Mouse (Mus musculus): Measurements from ENCODE around the gene Gm10337. TPM values are rescaled to one million over a fixed set of nuclear protein-coding genes. Genes with fewer than 3 reads are reported as not detected.

Gm10337 gene
- total and polyA plus RNA-seq, 3 experiments: not detected

DNA sequence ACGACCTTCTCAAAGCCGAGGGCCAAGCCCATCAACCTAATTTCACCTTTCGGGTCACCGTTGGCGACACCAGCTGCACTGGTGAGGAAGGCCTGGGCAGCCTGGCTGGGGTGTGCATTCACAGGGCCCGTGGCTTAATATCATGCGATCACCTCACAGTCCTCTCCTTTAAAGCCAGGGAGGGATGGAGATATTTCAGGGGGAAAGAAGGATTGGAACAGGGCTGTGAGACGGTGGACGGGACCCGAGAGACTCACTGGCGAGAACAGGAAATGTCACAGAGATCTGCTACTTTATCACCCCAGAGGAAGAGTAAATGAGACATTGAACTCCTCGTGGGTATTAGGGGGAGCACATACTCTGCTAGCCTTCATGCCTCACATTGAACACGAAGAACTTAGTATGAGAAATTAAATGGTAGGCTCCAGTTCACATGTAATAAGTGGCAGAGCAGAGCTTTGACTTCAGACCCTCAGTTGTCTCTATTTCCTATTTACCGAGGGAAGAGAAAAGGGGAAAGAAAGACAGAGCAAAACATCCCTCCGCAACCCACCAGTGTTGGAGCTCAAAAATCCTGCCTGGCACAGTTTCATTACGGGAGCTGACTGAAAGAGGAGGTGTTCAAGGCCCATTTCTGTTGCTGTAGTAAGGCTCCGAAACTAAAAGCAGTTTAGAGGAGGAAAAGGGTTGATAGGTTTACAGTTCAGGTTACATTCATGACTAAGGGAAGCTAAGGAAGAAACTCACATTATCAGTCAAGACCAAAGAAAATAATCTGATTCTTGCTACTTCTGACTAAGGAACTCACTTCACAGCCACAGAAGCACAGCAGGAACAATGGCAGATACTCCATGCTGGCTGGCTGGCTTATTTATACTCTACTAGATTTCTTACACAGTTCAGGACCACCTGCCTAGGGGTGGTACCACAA is 16.0 kb downstream of the Gm10337 start:
- Histone ChIP-seq H3K36me3 (replicated peaks in 1 of 2; ENCODE audit: control insufficient read depth in 1 of 2, insufficient read depth in 1 of 2, low read length in 1 of 2) (peaks cover 34 to 39% of the 10 kb centered on the region in 2 experiments), H3K4me3 (replicated peaks in 1 of 3; ENCODE audit: low read depth in 2 of 3, low read length in 2 of 3, poor library complexity in 1 of 3) (peak overlapping the region; percentile 61 to 98 (median 90)), H3K9ac (ENCODE audit: insufficient read depth, low read depth) (peak overlapping the region; percentile 96), H3K4me1 (ENCODE audit: control insufficient read depth in 1 of 2, insufficient read depth in 2 of 2) (peaks cover 3 to 34% of the 10 kb centered on the region in 2 experiments; a peak in 3 of 4 replicates), H3K27me3 (replicated peaks) (peaks cover 3% of the 10 kb centered on the region), H3K4me2 (ENCODE audit: insufficient read depth, low read depth, poor library complexity, severe bottlenecking) (peak overlapping the region; percentile 87), H3K27ac (ENCODE audit: insufficient read depth, low read depth) (0 out of 2 replicates have a peak overlapping the region, but pooled peaks have one; percentile 94), H3K9me3 (replicated peaks; ENCODE audit: low read length) (no peaks in the 10 kb centered on the region), H3K79me2 (replicated peaks; ENCODE audit: control insufficient read depth, extremely low read depth, insufficient read depth, poor library complexity, severe bottlenecking) (peaks cover 6% of the 10 kb centered on the region)
- DNase-seq (ENCODE audit: extremely low read depth): no peak
- TF ChIP-seq RAD21 (IDR thresholded peaks at IDR 0.05; ENCODE audit: low read depth, low read length): no peak
- no peak for TF ChIP-seq MAZ (IDR thresholded peaks at IDR 0.05; ENCODE audit: low read depth, low read length)
- no peak for TF ChIP-seq RCOR1 (conservative IDR thresholded peaks at IDR 0.05; ENCODE audit: low read depth, low read length)
- no peak for TF ChIP-seq MAX (IDR thresholded peaks at IDR 0.05; ENCODE audit: low read length)
- no peak for TF ChIP-seq EP300 (IDR thresholded peaks at IDR 0.05; ENCODE audit: low read length)
- in situ Hi-C loops (cut with MboI; ENCODE audit: low pct_ligation_motif_present, low pct_unique_long_range_greater_than_20kb, low sequenced_read_pairs): loop anchor here (5.0 kb wide), 1 partner anchor 52 kb away; no protein-coding TSS in a partner anchor
- dilution Hi-C loops (cut with MboI; ENCODE audit: extremely low pct_ligation_motif_present, extremely low pct_unique_long_range_greater_than_20kb, low sequenced_read_pairs): no loop called here

DNA sequence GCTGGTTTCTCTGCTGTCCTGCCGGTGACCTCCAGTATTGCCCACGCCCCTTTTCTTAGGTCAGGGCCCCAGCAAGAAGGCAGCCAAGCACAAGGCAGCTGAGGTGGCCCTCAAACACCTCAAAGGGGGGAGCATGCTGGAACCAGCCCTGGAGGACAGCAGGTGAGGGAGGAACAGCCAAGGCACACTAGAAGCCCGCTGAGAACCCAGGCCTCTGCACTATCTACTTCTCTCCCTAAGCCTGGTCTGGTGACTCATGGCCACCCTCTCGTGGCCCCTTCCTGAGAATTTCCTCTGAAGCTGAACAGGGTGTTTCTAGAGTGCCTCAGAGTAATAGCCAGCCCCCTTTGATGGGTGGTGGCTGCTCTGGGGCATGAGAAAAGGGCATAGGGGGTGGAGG is 16.9 kb downstream of the Gm10337 start:
- Histone ChIP-seq H3K27me3 (replicated peaks) (peaks cover 3% of the 10 kb centered on the region), H3K4me3 (replicated peaks in 1 of 3; ENCODE audit: low read depth in 2 of 3, low read length in 2 of 3, poor library complexity in 1 of 3) (no peak overlapping the region), H3K27ac (ENCODE audit: insufficient read depth, low read depth) (no peak overlapping the region), H3K4me2 (ENCODE audit: insufficient read depth, low read depth, poor library complexity, severe bottlenecking) (no peak overlapping the region), H3K9ac (ENCODE audit: insufficient read depth, low read depth) (no peak overlapping the region), H3K9me3 (replicated peaks; ENCODE audit: low read length) (no peaks in the 10 kb centered on the region), H3K79me2 (replicated peaks; ENCODE audit: control insufficient read depth, extremely low read depth, insufficient read depth, poor library complexity, severe bottlenecking) (peaks cover 6% of the 10 kb centered on the region), H3K36me3 (replicated peaks in 1 of 2; ENCODE audit: control insufficient read depth in 1 of 2, insufficient read depth in 1 of 2, low read length in 1 of 2) (peaks cover 34 to 48% of the 10 kb centered on the region in 2 experiments), H3K4me1 (ENCODE audit: control insufficient read depth in 1 of 2, insufficient read depth in 2 of 2) (peaks cover 3 to 40% of the 10 kb centered on the region in 2 experiments; a peak in 3 of 4 replicates)
- in situ Hi-C loops (cut with MboI; ENCODE audit: low pct_ligation_motif_present, low pct_unique_long_range_greater_than_20kb, low sequenced_read_pairs): no loop called here
- DNase-seq (ENCODE audit: extremely low read depth): no peak
- dilution Hi-C loops (cut with MboI; ENCODE audit: extremely low pct_ligation_motif_present, extremely low pct_unique_long_range_greater_than_20kb, low sequenced_read_pairs): no loop called here
- TF ChIP-seq CTCF (conservative IDR thresholded peaks at IDR 0.05 in 1 of 2, IDR thresholded peaks at IDR 0.05 in 1 of 2; ENCODE audit: low read depth in 2 of 2, low read length in 2 of 2) (0 out of 4 replicates have a peak, but pooled peaks of 1 of the 2 experiments have one; percentile 3), MXI1 (IDR thresholded peaks at IDR 0.05; ENCODE audit: low read depth, low read length) (no peak)

DNA sequence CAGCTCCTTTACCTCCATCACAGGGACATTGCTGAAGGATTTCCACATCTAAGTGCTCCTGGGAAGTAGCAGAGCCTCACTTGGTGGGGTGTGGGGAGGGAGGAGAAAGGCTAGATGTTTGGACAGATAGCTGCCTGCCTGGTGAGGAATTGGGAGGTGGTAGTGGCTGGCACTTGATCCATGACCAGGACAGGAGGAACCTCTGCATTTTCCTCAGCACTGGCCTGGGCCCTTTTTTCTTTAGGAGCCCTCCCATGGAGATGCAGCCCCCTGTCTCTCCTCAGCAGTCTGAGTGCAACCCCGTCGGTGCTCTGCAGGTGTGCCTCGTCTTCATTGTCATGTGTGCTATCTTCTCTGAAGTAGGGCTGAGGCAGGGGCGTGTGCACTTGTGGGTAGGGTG is 18.0 kb downstream of the Gm10337 start:
- dilution Hi-C loops (cut with MboI; ENCODE audit: extremely low pct_ligation_motif_present, extremely low pct_unique_long_range_greater_than_20kb, low sequenced_read_pairs) (no loop called here), in situ Hi-C loops (cut with MboI; ENCODE audit: low pct_ligation_motif_present, low pct_unique_long_range_greater_than_20kb, low sequenced_read_pairs) (no loop called here)
- Histone ChIP-seq H3K4me3 (replicated peaks in 1 of 3; ENCODE audit: low read depth in 2 of 3, low read length in 2 of 3, poor library complexity in 1 of 3) (no peak overlapping the region), H3K9me3 (replicated peaks; ENCODE audit: low read length) (no peaks in the 10 kb centered on the region), H3K27me3 (replicated peaks) (no peaks in the 10 kb centered on the region), H3K9ac (ENCODE audit: insufficient read depth, low read depth) (no peak overlapping the region), H3K27ac (ENCODE audit: insufficient read depth, low read depth) (no peak overlapping the region), H3K4me2 (ENCODE audit: insufficient read depth, low read depth, poor library complexity, severe bottlenecking) (no peak overlapping the region), H3K4me1 (ENCODE audit: control insufficient read depth in 1 of 2, insufficient read depth in 2 of 2) (peaks cover 0 to 31% of the 10 kb centered on the region in 2 experiments; a peak in 2 of 4 replicates), H3K79me2 (replicated peaks; ENCODE audit: control insufficient read depth, extremely low read depth, insufficient read depth, poor library complexity, severe bottlenecking) (peaks cover 6% of the 10 kb centered on the region), H3K36me3 (replicated peaks in 1 of 2; ENCODE audit: control insufficient read depth in 1 of 2, insufficient read depth in 1 of 2, low read length in 1 of 2) (peaks cover 34 to 59% of the 10 kb centered on the region in 2 experiments)
- no peak for TF ChIP-seq USF2 (conservative IDR thresholded peaks at IDR 0.05; ENCODE audit: low read depth, low read length)
- TF ChIP-seq SIN3A (IDR thresholded peaks at IDR 0.05; ENCODE audit: low read length): no peak
- TF ChIP-seq USF1 (IDR thresholded peaks at IDR 0.05; ENCODE audit: low read depth, low read length): no peak
- TF ChIP-seq GABPA (IDR thresholded peaks at IDR 0.05; ENCODE audit: insufficient replicate concordance, low read depth, low read length): no peak
- no peak for TF ChIP-seq NELFE (IDR thresholded peaks at IDR 0.05; ENCODE audit: low read depth, low read length)
- TF ChIP-seq ETS1 (conservative IDR thresholded peaks at IDR 0.05; ENCODE audit: low read depth, low read length): no peak
- no peak for TF ChIP-seq JUN (IDR thresholded peaks at IDR 0.05; ENCODE audit: insufficient read depth, low read depth, low read length)
- no peak for TF ChIP-seq IRF4 (IDR thresholded peaks at IDR 0.05; ENCODE audit: low read depth, low read length)
- no peak for TF ChIP-seq MAZ (IDR thresholded peaks at IDR 0.05; ENCODE audit: low read depth, low read length)
- TF ChIP-seq TBP (conservative IDR thresholded peaks at IDR 0.05; ENCODE audit: low read depth, low read length): no peak
- no peak for TF ChIP-seq ZNF384 (IDR thresholded peaks at IDR 0.05; ENCODE audit: low read depth, low read length)
- TF ChIP-seq UBTF (IDR thresholded peaks at IDR 0.05; ENCODE audit: low read depth, low read length): no peak
- DNase-seq (ENCODE audit: extremely low read depth): no peak

Data from CH12.LX (cell line).